Mouse (Mus musculus) heart, postnatal 0 days (tissue): Measurements from ENCODE around the gene Lrp3. TPM values are rescaled to one million over a fixed set of nuclear protein-coding genes. Genes with fewer than 3 reads are reported as not detected.
A peak's percentile ranks its signal among the peaks of the same experiment; 100 is the strongest.
"Not testable (repeated sequence)": the region's sequence is repeated elsewhere in the genome, so short reads cannot be mapped to it uniquely, and the experiment has no call there.

Experiments used
- ATAC-seq: fragments of 200-750 bp; cut with Nextera tagmentation; 2 replicates; pipeline ENCODE4 v1.8.0; 2017; ENCODE audit warnings: low read depth, moderate number of reproducible peaks, moderate library complexity; ENCODE audit not compliant: insufficient read depth
- DNase-seq: peaks from one replicate; pipeline ENCODE4 v3.0.0-alpha.2; 2016; ENCODE audit warnings: low spot score
- H3K27ac ChIP-seq: fragments of 300-500 bp; sonication (generic); 2 replicates; pipeline ENCODE4 v1.5.1; 2014; ENCODE audit warnings: low read depth, mild to moderate bottlenecking
- H3K27me3 ChIP-seq: fragments of 300-500 bp; sonication (generic); 2 replicates; pipeline ENCODE4 v1.6.1; 2014; ENCODE audit warnings: low read length, mixed read lengths; ENCODE audit not compliant: control insufficient read depth, insufficient read depth
- H3K36me3 ChIP-seq: fragments of 300-500 bp; sonication (generic); replicated peaks from 2 replicates; pipeline ENCODE4 v1.6.1; 2014; ENCODE audit warnings: low read length, mixed read lengths; ENCODE audit not compliant: control insufficient read depth, insufficient read depth
- H3K4me1 ChIP-seq: fragments of 300-500 bp; sonication (generic); 2 replicates; pipeline ENCODE4 v1.6.1; 2014; ENCODE audit warnings: antibody characterized with exemption; ENCODE audit not compliant: control insufficient read depth, insufficient read depth
- H3K4me2 ChIP-seq: fragments of 300-500 bp; sonication (generic); 2 replicates; pipeline ENCODE4 v1.6.1; 2014; ENCODE audit warnings: low read depth, mild to moderate bottlenecking, low read length, moderate library complexity
- H3K4me3 ChIP-seq: fragments of 300-500 bp; sonication (generic); 2 replicates; pipeline ENCODE4 v1.5.1; 2014; ENCODE audit warnings: low read depth, low read length
- H3K9ac ChIP-seq: fragments of 300-500 bp; sonication (generic); replicated peaks from 2 replicates; pipeline ENCODE4 v1.6.1; 2014; ENCODE audit warnings: low read depth, low read length, mixed read lengths
- H3K9me3 ChIP-seq: fragments of 300-500 bp; sonication (generic); replicated peaks from 2 replicates; pipeline ENCODE4 v1.6.1; 2016; ENCODE audit warnings: low read length; ENCODE audit not compliant: control insufficient read depth
- CTCF ChIP-seq: IDR thresholded peaks from 2 replicates; pipeline ENCODE4 v1.5.1; 2016; ENCODE audit warnings: antibody characterized with exemption, control low read depth, low read depth
- EP300 ChIP-seq: IDR thresholded peaks from 2 replicates; pipeline ENCODE4 v1.6.1; 2016; ENCODE audit warnings: antibody characterized with exemption, low read depth
- WGBS: fragments of 180-500 bp; shearing (Covaris S2); extraction: QIAGEN DNeasy Blood & Tissue Kit; methylation state at CpG from one replicate; pipeline ENCODE4 v1.1.7; 2014; 5-methylcytosine and 5-hydroxymethylcytosine counted together
- polyA plus RNA-seq: library from polyadenylated mRNA; unstranded; fragments of >200 nt; fragmentation: Nextera tagmentation; extraction: Ambion mirVana; gene quantifications from 2 replicates; pipeline ENCODE4 v1.2.1, GENCODE M21; 2015
- total RNA-seq: library from RNA; depleted of rRNA; stranded (reverse); fragments of >200 nt; gene quantifications from 2 replicates; pipeline ENCODE4 v1.2.3, GENCODE M21; 2014; ENCODE audit warnings: low replicate concordance

Gene Lrp3
- total and polyA plus RNA-seq, 2 experiments from 2014 or later: 1.3 to 3.3 TPM

GRCm38 (mm10) chr7:35252041-35252558 lies 36.8 kb upstream of the Lrp3 start:
- DNase-seq (no peak), ATAC-seq (peak; percentile 30)
- H3K27ac ChIP-seq: no peak overlapping the region
- H3K9ac ChIP-seq: no peak overlapping the region
- H3K4me2 ChIP-seq: no peak overlapping the region
- TF ChIP-seq CTCF: peak; percentile 22
- TF ChIP-seq EP300: no peak
- no peaks in the 10 kb centered on the region for H3K36me3 ChIP-seq
- H3K4me3 ChIP-seq: no peak overlapping the region
- 12% methylated on average over 13 of the region's 13 CpGs for WGBS
- 0 out of 2 replicates have a peak, but pooled peaks cover 1% of the 10 kb centered on the region for H3K27me3 ChIP-seq
- H3K4me1 ChIP-seq: no peaks in the 10 kb centered on the region
- H3K9me3 ChIP-seq: no peaks in the 10 kb centered on the region

GRCm38 (mm10) chr7:35237935-35238334 lies 22.6 kb upstream of the Lrp3 start:
- H3K4me3 ChIP-seq, H3K27me3 ChIP-seq, H3K9ac ChIP-seq, H3K4me2 ChIP-seq, DNase-seq, ATAC-seq, H3K9me3 ChIP-seq, H3K36me3 ChIP-seq, H3K4me1 ChIP-seq, H3K27ac ChIP-seq: not testable (repeated sequence)
- 69% methylated on average over 2 of the region's 3 CpGs for WGBS

GRCm38 (mm10) chr7:35235308-35235707 lies 20.0 kb upstream of the Lrp3 start:
- no peak overlapping the region; the same call in 1 of the 2 replicates for H3K9ac ChIP-seq
- H3K4me1 ChIP-seq: no peaks in the 10 kb centered on the region
- ATAC-seq (peak; percentile 62), DNase-seq (peak; percentile 79)
- no peaks in the 10 kb centered on the region for H3K36me3 ChIP-seq
- H3K27ac ChIP-seq: peak overlapping the region; percentile 40; the same call in 1 of the 2 replicates
- peak overlapping the region; percentile 79 for H3K4me3 ChIP-seq
- 18% methylated on average over 9 of the region's 9 CpGs for WGBS
- peak overlapping the region; percentile 58 for H3K4me2 ChIP-seq
- no peaks in the 10 kb centered on the region for H3K27me3 ChIP-seq
- H3K9me3 ChIP-seq: no peaks in the 10 kb centered on the region; the same call in 1 of the 2 replicates
- TF ChIP-seq EP300 (no peak), CTCF (no peak)

- no peaks in the 10 kb centered on the region for H3K4me1 ChIP-seq
- under 1% methylated on average over 45 of the region's 45 CpGs for WGBS
- peak overlapping the region; percentile 58 for H3K4me2 ChIP-seq
- H3K27me3 ChIP-seq: no peaks in the 10 kb centered on the region
- peak overlapping the region; percentile 79 for H3K4me3 ChIP-seq
- no peaks in the 10 kb centered on the region; the same call in 1 of the 2 replicates for H3K9me3 ChIP-seq
- no peaks in the 10 kb centered on the region for H3K36me3 ChIP-seq
- no peak for TF ChIP-seq EP300
- TF ChIP-seq CTCF: no peak
- DNase-seq (peak; percentile 96), ATAC-seq (peak; percentile 96)
- peak overlapping the region; percentile 93 for H3K27ac ChIP-seq
- H3K9ac ChIP-seq: peak overlapping the region; percentile 61; the same call in 1 of the 2 replicates
Measured at GRCm38 (mm10) chr7:35234361-35235245, 19.3 kb upstream of the Lrp3 start.

- H3K9me3 ChIP-seq: no peaks in the 10 kb centered on the region; the same call in 1 of the 2 replicates
- 60% methylated on average over 12 of the region's 12 CpGs for WGBS
- H3K27me3 ChIP-seq: 0 out of 2 replicates have a peak, but pooled peaks cover 3% of the 10 kb centered on the region
- peak overlapping the region; percentile 58 for H3K4me2 ChIP-seq
- TF ChIP-seq CTCF: no peak
- TF ChIP-seq EP300: no peak
- no peak for ATAC-seq
- H3K4me1 ChIP-seq: no peaks in the 10 kb centered on the region
- no peak overlapping the region for H3K27ac ChIP-seq
- no peak overlapping the region for H3K9ac ChIP-seq
- DNase-seq: no peak
- H3K36me3 ChIP-seq: no peaks in the 10 kb centered on the region
- peak overlapping the region; percentile 79 for H3K4me3 ChIP-seq
Measured at GRCm38 (mm10) chr7:35233861-35234260, 18.6 kb upstream of the Lrp3 start.
